Mouse (Mus musculus): ENCODE data around the gene Sprr2j-ps. TPM values are rescaled to one million over a fixed set of nuclear protein-coding genes. Genes with fewer than 3 reads are reported as not detected.

Gene Sprr2j-ps
- total RNA-seq (2021) = not detected
- long read RNA-seq, experiment 1 = 0 reads
- long read RNA-seq, experiment 2 = 0 reads

DNA sequence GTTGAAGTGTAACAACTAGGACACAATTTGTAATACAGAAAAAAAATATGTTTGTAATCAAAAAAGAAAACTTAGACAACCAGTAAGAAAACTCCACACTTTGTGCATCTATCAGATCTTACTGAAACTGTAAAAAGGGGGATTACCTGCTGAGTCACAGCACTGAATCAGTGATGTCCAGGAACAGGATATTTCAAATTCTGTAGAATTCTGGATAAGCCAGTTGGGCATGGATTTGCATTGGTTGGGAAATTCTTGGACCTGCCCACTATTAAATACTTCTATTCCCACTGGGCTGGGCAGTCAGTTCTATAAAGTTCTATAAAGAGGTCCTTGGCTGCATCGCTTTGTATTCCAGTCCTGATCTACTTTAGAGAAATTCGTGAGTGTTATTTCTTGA, at the start of gene Sprr2j-ps:
TSS of gene Sprr2j-ps (plus strand) at position 301 of the 400 bp plus-strand sequence.
- no peak for DNase-seq

DNA sequence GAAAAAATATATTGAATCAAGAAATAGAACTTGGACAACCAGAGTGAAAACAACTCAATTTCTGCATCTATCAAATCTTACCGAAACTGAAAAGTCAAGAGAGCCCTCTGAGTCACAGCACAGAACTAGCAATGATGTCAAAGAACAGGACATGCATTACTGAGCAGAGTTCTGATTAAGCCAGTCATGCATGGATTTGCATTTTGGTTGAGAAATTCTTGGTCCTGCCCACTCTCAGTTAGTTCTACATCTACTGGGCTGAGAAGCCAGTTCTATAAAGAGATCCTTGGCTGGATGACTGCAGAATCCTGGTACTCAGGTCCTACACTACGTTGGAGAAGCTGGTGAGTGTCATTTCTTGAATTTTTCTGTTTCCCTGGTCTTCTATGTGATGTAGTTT, 44.3 kb upstream of the Sprr2j-ps start:
- DNase-seq = no peak

DNA sequence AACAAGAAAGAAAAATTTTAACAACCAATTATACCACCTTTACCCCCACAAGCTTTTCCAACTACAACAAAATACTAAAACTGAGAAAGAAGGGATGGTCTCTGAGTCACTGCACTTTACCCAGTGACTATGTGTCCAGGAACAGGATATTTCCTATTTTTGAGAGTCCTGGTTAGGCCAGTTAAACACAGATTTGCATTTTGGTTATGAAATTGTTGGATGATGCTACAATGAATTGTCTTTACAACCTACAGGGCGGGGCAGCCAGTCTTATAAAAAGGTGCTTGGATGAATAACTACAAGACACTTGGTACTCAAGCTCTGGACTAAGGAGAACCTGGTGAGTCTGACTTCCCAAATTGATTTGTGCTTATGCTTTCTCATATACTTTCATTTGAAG, 32.5 kb upstream of the Sprr2j-ps start, which contains the start of gene Sprr2h:
TSS of gene Sprr2h (plus strand) at position 301 of the 400 bp plus-strand sequence.
- no peak for DNase-seq

DNA sequence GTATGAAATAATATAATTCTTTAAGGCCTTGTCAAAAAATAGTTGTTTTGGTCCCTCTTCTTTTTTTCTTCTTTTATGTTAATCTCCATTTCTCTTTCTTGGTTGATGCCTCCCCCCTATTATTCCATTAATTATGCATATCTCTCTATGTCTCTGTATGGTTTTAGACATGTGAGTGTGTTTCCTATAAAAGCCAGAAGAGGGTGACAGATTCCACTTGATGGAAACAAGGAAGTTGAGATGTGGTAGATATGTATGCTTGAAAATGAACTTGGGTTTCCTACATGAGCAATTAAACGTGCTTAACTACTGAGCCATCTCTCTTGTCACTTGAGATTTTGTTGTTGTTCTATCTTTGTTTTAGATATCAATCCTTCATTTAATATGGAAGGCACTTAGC, 23.6 kb upstream of the Sprr2j-ps start:
- DNase-seq = no peak

DNA sequence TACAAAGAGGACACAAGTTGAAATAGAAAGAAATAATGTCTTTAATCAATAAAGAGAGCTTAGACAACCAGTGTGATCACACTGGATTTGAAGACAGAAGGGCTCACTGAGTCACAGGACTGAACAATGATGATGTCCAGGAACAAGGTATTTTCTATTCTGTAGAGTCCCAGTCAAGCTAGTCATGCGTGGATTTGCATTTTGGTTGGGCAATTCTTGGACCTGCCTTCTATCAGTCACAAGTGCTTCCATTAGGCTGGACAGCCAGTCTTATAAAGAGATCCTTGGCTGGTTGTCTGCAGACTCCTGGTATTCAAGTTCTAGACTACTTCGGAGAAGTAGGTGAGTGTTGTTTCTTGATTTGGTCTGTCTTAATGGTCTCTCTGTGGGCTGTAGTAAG, 10.2 kb upstream of the Sprr2j-ps start, which contains the start of gene Sprr2i:
TSS of gene Sprr2i (plus strand) at position 301 of the 400 bp plus-strand sequence.
- no peak for DNase-seq

DNA sequence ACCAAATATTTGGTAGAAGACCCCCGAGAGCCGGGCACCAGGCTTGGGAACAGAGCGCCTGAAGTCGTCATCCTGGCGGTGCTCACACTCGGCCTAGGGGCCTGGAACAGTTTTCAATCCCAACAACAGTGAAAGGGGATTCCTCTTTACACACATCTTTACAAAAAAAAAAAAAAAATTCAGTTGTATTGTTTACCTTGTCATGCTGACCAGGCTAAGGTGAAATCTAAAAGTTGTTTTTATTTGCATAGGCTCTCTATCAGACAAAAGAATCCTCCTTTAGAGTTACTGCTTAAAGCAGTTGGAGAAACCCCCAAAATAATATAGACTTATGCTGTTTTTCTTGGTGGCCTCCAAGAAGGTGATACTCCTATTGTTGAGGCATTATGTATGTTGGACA, 11.4 kb downstream of the Sprr2j-ps start, which contains the start of gene Gm9774:
TSS of gene Gm9774 (minus strand) at position 101 of the 400 bp plus-strand sequence.
- DNase-seq = no peak

DNA sequence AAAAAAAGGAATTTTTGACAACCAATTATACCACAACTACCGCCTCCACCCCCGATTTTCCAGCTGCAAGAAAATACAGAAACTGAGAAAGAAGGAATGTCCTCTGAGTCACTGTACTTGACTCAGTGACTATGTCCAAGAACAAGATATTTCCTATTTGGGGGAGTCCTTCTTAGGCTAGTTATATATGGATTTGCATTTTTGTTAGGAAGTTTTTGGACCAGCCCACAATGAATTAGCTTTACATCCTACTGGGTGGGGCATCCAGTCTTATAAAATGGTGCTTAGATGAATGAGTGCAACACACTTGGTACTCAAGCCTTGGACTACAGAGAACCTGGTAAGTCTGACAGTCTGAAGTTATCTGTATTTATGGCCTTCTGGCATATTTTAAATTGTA, 14.4 kb downstream of the Sprr2j-ps start, which contains the start of gene Sprr2k:
TSS of gene Sprr2k (plus strand) at position 301 of the 400 bp plus-strand sequence.
- no peak for DNase-seq

GRCm38 (mm10) chr3:92438689-92439088, 20.8 kb downstream of the Sprr2j-ps start, which contains the start of gene Sprr1b:
Gene Sprr1b (minus strand): TSS chr3:92438789.
- no peak for DNase-seq

DNA sequence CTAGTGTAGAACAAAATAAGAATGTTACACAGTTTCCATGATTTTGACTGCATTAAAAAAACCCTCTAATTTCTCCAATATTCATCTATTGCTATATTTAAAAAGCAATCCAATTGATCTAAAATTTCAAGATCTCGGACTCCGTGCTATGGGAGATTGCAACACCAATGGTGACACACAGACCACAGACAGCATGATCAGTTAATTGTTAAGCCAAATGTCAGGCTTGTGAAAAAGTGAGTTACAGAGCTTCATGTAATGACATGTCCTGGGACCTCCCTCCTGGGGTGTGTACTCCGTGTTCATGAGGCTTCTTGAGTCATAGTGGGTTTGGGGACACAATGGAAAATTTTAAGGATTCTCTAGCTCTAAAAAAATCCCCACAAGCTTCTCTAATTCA, 22.3 kb downstream of the Sprr2j-ps start:
- DNase-seq = no peak

GRCm38 (mm10) chr3:92455151-92455550, 37.3 kb downstream of the Sprr2j-ps start:
- no peak for DNase-seq

DNA sequence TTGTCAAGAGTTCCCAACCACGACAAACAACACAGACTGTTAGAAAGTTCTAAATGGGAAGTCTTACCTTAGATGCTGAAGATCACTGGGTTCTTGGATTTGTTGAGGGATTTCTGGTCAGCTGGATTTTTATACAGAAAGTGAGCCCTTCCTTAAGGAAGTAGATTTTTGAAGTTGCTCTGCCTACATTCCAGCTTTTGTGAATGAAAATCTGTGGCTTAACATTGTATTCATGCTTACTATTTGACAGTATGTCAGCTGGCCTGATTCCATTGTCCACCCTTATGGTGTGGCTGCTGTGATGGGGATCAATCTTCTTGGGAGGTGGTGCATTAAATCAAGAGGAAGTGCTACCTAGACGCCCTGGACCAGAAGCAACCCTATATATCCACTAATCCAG, 40.7 kb downstream of the Sprr2j-ps start, which contains the start of gene Sprr3:
TSS of gene Sprr3 (minus strand) at position 101 of the 400 bp plus-strand sequence.
- DNase-seq = no peak

DNA sequence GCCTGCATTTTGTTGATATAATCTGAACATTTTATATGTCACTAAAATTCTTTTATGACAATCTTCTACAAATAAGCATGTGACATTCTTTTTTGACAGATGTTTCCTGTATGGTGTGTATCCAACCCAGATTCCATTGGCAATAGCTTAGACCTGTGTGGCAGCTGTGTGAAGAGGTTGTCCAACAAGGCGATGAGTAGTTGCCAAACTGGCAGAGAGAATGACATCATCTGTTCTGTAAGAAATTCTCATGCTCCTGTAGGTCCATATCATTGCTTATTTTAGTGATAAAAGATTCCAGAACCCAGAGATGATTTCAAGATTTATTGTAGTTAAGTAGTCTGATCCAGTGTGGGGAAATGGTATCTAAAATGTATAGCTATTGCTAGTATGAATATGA, 48.7 kb downstream of the Sprr2j-ps start:
- no peak for DNase-seq

- DNase-seq = no peak
Observed at GRCm38 (mm10) chr3:92467424-92467823, 49.5 kb downstream of the Sprr2j-ps start.

Other genes starting within 250 kb of the Sprr2j-ps start
- gene Sprr2a1, start 202.3 kb upstream of the Sprr2j-ps start, total RNA-seq (2021) = not detected
- gene Sprr2a2, start 202.2 kb upstream of the Sprr2j-ps start, total RNA-seq (2021) = not detected
- gene Sprr2a3, start 132.7 kb upstream of the Sprr2j-ps start, total RNA-seq (2021) = not detected
- gene Sprr2b, start 101.5 kb upstream of the Sprr2j-ps start, total RNA-seq (2021) = not detected
- not detected for gene Sprr2d, start 78.9 kb upstream of the Sprr2j-ps start, total RNA-seq (2021)
- gene Sprr2e, start 65.9 kb upstream of the Sprr2j-ps start, total RNA-seq (2021) = not detected
- not detected for gene Sprr2f, start 52.9 kb upstream of the Sprr2j-ps start, total RNA-seq (2021)
- not detected for gene Sprr2h, start 32.4 kb upstream of the Sprr2j-ps start, total RNA-seq (2021)
- gene Sprr2i, start 10.1 kb upstream of the Sprr2j-ps start, total RNA-seq (2021) = not detected
- 1 to 10 TPM; 3.9 to 5.8 TPM for gene Gm9774, start 11.3 kb downstream of the Sprr2j-ps start, total RNA-seq (2021)
- gene Sprr2k, start 14.5 kb downstream of the Sprr2j-ps start, total RNA-seq (2021) = not detected
- not detected for gene Sprr1b, start 20.7 kb downstream of the Sprr2j-ps start, total RNA-seq (2021)
- gene Sprr3, start 40.6 kb downstream of the Sprr2j-ps start, total RNA-seq (2021) = not detected
- not detected for gene Sprr1a, start 67.8 kb downstream of the Sprr2j-ps start, total RNA-seq (2021)
- gene Sprr4, start 82.4 kb downstream of the Sprr2j-ps start, total RNA-seq (2021) = not detected
- gene 2310046K23Rik, start 116.4 kb downstream of the Sprr2j-ps start, total RNA-seq (2021) = not detected
- not detected for gene Ivl, start 155.7 kb downstream of the Sprr2j-ps start, total RNA-seq (2021)
- gene Smcp, start 170.9 kb downstream of the Sprr2j-ps start, total RNA-seq (2021) = not detected
- gene 2210017I01Rik, start 189.4 kb downstream of the Sprr2j-ps start, total RNA-seq (2021) = not detected
- gene Lce6a, start 203.6 kb downstream of the Sprr2j-ps start, total RNA-seq (2021) = not detected
- gene Lce1a1, start 230.2 kb downstream of the Sprr2j-ps start, total RNA-seq (2021) = not detected
- gene Lce1b, start 238.8 kb downstream of the Sprr2j-ps start, total RNA-seq (2021) = not detected